Mouse (Mus musculus): ENCODE measurements around the gene Pld4. TPM values are rescaled to one million over a fixed set of nuclear protein-coding genes. Genes with fewer than 3 reads are reported as not detected.
"Not testable (repeated sequence)": the region's sequence is repeated elsewhere in the genome, so short reads cannot be mapped to it uniquely, and the experiment has no call there.

Gene Pld4
- polyA plus RNA-seq, 1 experiment from 2014 or later = 3.9 TPM

- H3K9ac ChIP-seq = no peak overlapping the region
- H3K27me3 ChIP-seq = 0 out of 2 replicates have a peak, but pooled peaks cover 6% of the 10 kb centered on the region
- H3K4me1 ChIP-seq = peaks cover 17% of the 10 kb centered on the region
- H3K9me3 ChIP-seq = no peaks in the 10 kb centered on the region
- H3K36me3 ChIP-seq (replicated peaks) = peaks cover 44% of the 10 kb centered on the region
- H3K4me2 ChIP-seq = no peak overlapping the region
- no peak for ATAC-seq (ENCODE audit: low FRiP score)
- no peak overlapping the region for H3K27ac ChIP-seq
- H3K4me3 ChIP-seq (replicated peaks) = no peak overlapping the region
- WGBS = 88% methylated on average over 7 of the region's 7 CpGs
These were observed 52.9 kb downstream of the Pld4 start for GRCm38 (mm10) chr12:112813370-112813769.

- Histone ChIP-seq H3K9me3 (no peaks in the 10 kb centered on the region), H3K36me3 (replicated peaks) (peaks cover 59% of the 10 kb centered on the region), H3K27me3 (0 out of 2 replicates have a peak, but pooled peaks cover 6% of the 10 kb centered on the region), H3K9ac (no peak overlapping the region), H3K4me2 (no peak overlapping the region), H3K4me1 (peaks cover 6% of the 10 kb centered on the region), H3K4me3 (replicated peaks) (no peak overlapping the region), H3K27ac (no peak overlapping the region)
- ATAC-seq (ENCODE audit: low FRiP score) = no peak
- 77% methylated on average over 14 of the region's 14 CpGs for WGBS
These were observed 54.4 kb downstream of the Pld4 start for GRCm38 (mm10) chr12:112814682-112815470.

GRCm38 (mm10) chr12:112816294-112816693 is 55.8 kb downstream of the Pld4 start:
- Histone ChIP-seq H3K27ac (no peak overlapping the region), H3K9me3 (no peaks in the 10 kb centered on the region), H3K36me3 (replicated peaks) (peaks cover 71% of the 10 kb centered on the region), H3K4me3 (replicated peaks) (no peak overlapping the region), H3K4me1 (no peaks in the 10 kb centered on the region), H3K9ac (no peak overlapping the region), H3K4me2 (no peak overlapping the region), H3K27me3 (no peaks in the 10 kb centered on the region)
- WGBS = 55% methylated on average over 4 of the region's 4 CpGs
- ATAC-seq (ENCODE audit: low FRiP score) = 0 out of 2 replicates have a peak, but pooled peaks have one; percentile 17

GRCm38 (mm10) chr12:112816866-112817265 is 56.4 kb downstream of the Pld4 start:
- not testable (repeated sequence) for H3K9me3 ChIP-seq; H3K9ac ChIP-seq; ATAC-seq (ENCODE audit: low FRiP score); H3K27me3 ChIP-seq; H3K4me3 ChIP-seq (replicated peaks); H3K27ac ChIP-seq; H3K4me1 ChIP-seq; H3K4me2 ChIP-seq
- H3K36me3 ChIP-seq (replicated peaks) = peaks cover 77% of the 10 kb centered on the region
- 89% methylated on average over 7 of the region's 7 CpGs for WGBS

Small RNA genes within 50 kb of the gene (microRNA-seq; reads per million reads assigned to microRNA genes)
- not detected for gene Mir6940

Other genes starting within 250 kb of the Pld4 start
- 10.7 and 11.5 TPM in 2 replicates for gene Tmem179, start 243.9 kb upstream of the Pld4 start, polyA plus RNA-seq (2016; fragmentation: Nextera tagmentation; extraction: Ambion mirVana)
- gene Inf2, start 171.9 kb upstream of the Pld4 start, polyA plus RNA-seq (2016; fragmentation: Nextera tagmentation; extraction: Ambion mirVana) = 0.70 and 1.3 TPM in 2 replicates
- gene Adssl1, start 140.6 kb upstream of the Pld4 start, polyA plus RNA-seq (2016; fragmentation: Nextera tagmentation; extraction: Ambion mirVana) = 2.0 and 2.8 TPM in 2 replicates
- gene Siva1, start 116.0 kb upstream of the Pld4 start, polyA plus RNA-seq (2016; fragmentation: Nextera tagmentation; extraction: Ambion mirVana) = 151 and 173 TPM in 2 replicates
- gene Akt1, start 85.8 kb upstream of the Pld4 start, polyA plus RNA-seq (2016; fragmentation: Nextera tagmentation; extraction: Ambion mirVana) = 47.0 and 71.6 TPM in 2 replicates
- gene Zbtb42, start 81.8 kb upstream of the Pld4 start, polyA plus RNA-seq (2016; fragmentation: Nextera tagmentation; extraction: Ambion mirVana) = 4.6 and 5.1 TPM in 2 replicates
- gene Cep170b, start 40.2 kb upstream of the Pld4 start, polyA plus RNA-seq (2016; fragmentation: Nextera tagmentation; extraction: Ambion mirVana) = 14.4 and 16.3 TPM in 2 replicates
- 0.05 and 0.19 TPM in 2 replicates for gene Ahnak2, start 42.0 kb downstream of the Pld4 start, polyA plus RNA-seq (2016; fragmentation: Nextera tagmentation; extraction: Ambion mirVana)
- 13.7 and 15.6 TPM in 2 replicates for gene Clba1, start 48.3 kb downstream of the Pld4 start, polyA plus RNA-seq (2016; fragmentation: Nextera tagmentation; extraction: Ambion mirVana)
- 144 and 149 TPM in 2 replicates for gene Cdca4, start 68.8 kb downstream of the Pld4 start, polyA plus RNA-seq (2016; fragmentation: Nextera tagmentation; extraction: Ambion mirVana)
- not detected in 2 replicates for gene Gpr132, start 107.6 kb downstream of the Pld4 start, polyA plus RNA-seq (2016; fragmentation: Nextera tagmentation; extraction: Ambion mirVana)
- 5.6 and 6.2 TPM in 2 replicates for gene Jag2, start 169.1 kb downstream of the Pld4 start, polyA plus RNA-seq (2016; fragmentation: Nextera tagmentation; extraction: Ambion mirVana)
- 51.5 and 54.4 TPM in 2 replicates for gene Nudt14, start 181.5 kb downstream of the Pld4 start, polyA plus RNA-seq (2016; fragmentation: Nextera tagmentation; extraction: Ambion mirVana)
- gene Btbd6, start 215.8 kb downstream of the Pld4 start, polyA plus RNA-seq (2016; fragmentation: Nextera tagmentation; extraction: Ambion mirVana) = 28.2 and 29.2 TPM in 2 replicates
- gene Brf1, start 240.0 kb downstream of the Pld4 start, polyA plus RNA-seq (2016; fragmentation: Nextera tagmentation; extraction: Ambion mirVana) = 70.2 and 74.2 TPM in 2 replicates